Mouse (Mus musculus) neural tube, embryonic 13.5 days (tissue): Measurements from ENCODE around the gene Olfr463. TPM values are rescaled to one million over a fixed set of nuclear protein-coding genes. Genes with fewer than 3 reads are reported as not detected.

Source experiments
- polyA plus RNA-seq: library from polyadenylated mRNA; unstranded; fragments of >200 nt; fragmentation: Nextera tagmentation; extraction: Ambion mirVana; gene quantifications from 2 replicates; pipeline ENCODE4 v1.2.1, GENCODE M21; 2015

Gene Olfr463
- polyA plus RNA-seq, 1 experiment from 2014 or later = not detected

Other genes with a start within 250 kb of the Olfr463 start
- 0.59 and 0.68 TPM in 2 replicates for gene Rnf43, start 234.7 kb downstream of the Olfr463 start, polyA plus RNA-seq
- 165 and 166 TPM in 2 replicates for gene Supt4a, start 159.8 kb downstream of the Olfr463 start, polyA plus RNA-seq
- 24.9 and 27.0 TPM in 2 replicates for gene Tspoap1, start 136.8 kb downstream of the Olfr463 start, polyA plus RNA-seq
- gene Mpo, start 103.8 kb downstream of the Olfr463 start, polyA plus RNA-seq = 1.2 and 1.5 TPM in 2 replicates
- gene Lpo, start 69.1 kb downstream of the Olfr463 start, polyA plus RNA-seq = 0.18 and 0.39 TPM in 2 replicates
- 12.7 and 15.0 TPM in 2 replicates for gene Mks1, start 44.2 kb downstream of the Olfr463 start, polyA plus RNA-seq
- gene Epx, start 21.9 kb downstream of the Olfr463 start, polyA plus RNA-seq = 0.10 TPM in 1 of 2 replicates, not detected in the other
- not detected in 2 replicates for gene Olfr462, start 5.1 kb downstream of the Olfr463 start, polyA plus RNA-seq
- gene Olfr464, start 23.6 kb upstream of the Olfr463 start, polyA plus RNA-seq = 0.08 TPM in 1 of 2 replicates, not detected in the other
- gene Dynll2, start 90.1 kb upstream of the Olfr463 start, polyA plus RNA-seq = 49.1 and 51.2 TPM in 2 replicates
- 281 and 354 TPM in 2 replicates for gene Srsf1, start 150.0 kb upstream of the Olfr463 start, polyA plus RNA-seq
- gene Vezf1, start 170.9 kb upstream of the Olfr463 start, polyA plus RNA-seq = 53.9 and 62.8 TPM in 2 replicates
- 51.3 and 59.1 TPM in 2 replicates for gene Cuedc1, start 200.7 kb upstream of the Olfr463 start, polyA plus RNA-seq